Mouse (Mus musculus) Muller cell, postnatal 12 days (primary cell): ENCODE measurements around the gene 2010003K11Rik.
"Not testable (repeated sequence)": the region's sequence is repeated elsewhere in the genome, so short reads cannot be mapped to it uniquely, and the experiment has no call there.

Experiments
- DNase-seq: peaks from one replicate; pipeline ENCODE4 v3.0.0-alpha.2; 2015; ENCODE audit errors: inconsistent ontology term

The 2010003K11Rik gene

GRCm38 (mm10) chr19:4461981-4462380 lies 36.4 kb downstream of the 2010003K11Rik start:
- DNase-seq = no peak

GRCm38 (mm10) chr19:4456227-4456626 lies 42.2 kb downstream of the 2010003K11Rik start:
- no peak for DNase-seq

DNA sequence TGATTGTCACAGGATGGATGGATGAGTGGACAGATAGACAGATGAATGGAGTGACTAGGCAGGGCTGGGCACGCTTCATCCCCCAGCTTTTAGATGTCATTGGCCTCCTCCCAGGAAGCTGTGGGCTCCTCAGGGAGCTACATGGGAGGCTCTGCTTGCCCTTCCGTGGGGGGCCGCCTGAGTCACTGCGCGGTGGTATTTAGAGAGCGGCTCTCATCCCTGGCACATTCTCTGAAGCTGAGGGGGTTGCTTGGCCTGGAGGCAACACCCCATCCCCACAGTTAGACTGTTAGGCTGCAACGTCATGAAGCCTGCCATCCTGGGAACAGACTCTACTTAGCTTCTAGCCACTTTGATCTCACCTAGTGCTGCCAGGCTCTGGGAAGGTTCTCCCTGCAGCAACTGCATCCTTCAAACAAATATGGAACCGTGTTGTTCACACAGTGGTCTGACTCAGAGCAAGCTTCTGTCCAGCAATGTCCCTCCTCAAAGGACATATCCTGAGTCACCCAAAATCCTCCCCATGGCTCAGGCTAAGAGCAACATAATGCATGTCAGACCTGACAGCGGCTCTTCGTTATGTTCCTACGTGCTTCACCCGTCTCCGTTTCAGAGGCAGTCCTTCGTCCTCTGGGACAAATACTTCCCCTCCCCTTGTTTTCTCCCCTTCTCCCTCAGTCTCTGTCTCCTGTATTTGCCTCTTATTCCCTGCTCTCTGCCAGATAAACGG lies 43.1 kb downstream of the 2010003K11Rik start:
- DNase-seq = peak; percentile 45

DNA sequence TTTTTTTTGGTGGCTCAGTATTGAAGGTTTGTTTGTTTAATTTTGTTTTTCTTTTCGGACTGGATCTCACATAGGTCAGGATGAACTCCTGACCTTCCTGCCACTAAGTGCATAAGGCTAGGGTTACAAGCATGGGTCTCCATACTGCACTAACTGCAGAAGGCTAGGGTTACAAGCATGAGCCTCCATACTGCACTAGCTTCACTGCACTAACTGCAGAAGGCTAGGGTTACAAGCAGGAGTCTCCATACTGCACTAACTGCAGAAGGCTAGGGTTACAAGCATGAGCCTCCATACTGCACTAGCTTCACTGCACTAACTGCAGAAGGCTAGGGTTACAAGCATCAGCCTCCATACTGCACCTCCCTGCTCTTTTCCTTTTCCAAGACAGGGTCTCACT lies 44.3 kb downstream of the 2010003K11Rik start:
- not testable (repeated sequence) for DNase-seq

- DNase-seq = no peak
Observed at GRCm38 (mm10) chr19:4452525-4452924, 45.9 kb downstream of the 2010003K11Rik start.

DNA sequence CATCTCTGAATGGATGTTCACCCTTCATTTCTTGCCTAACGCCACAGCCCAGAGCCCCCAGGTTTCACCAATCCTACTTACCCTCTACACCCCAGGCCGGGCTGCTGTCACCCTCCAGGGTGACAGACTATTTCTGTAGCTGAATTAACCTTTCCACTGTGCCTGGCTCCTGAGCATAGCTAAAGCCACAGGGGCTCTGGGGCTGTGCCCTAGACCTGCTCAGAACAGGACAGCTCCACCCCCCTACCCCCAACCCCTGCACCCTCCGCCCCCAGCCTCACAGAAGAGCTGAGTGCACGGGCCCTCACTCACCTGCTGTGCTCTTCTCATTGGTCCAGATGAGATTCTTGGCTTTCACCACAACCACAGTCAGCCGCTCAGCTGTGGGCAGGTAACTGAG lies 46.4 kb downstream of the 2010003K11Rik start:
- no peak for DNase-seq

- DNase-seq = no peak
Observed at GRCm38 (mm10) chr19:4451098-4451497, 47.3 kb downstream of the 2010003K11Rik start.

- no peak for DNase-seq
Observed at GRCm38 (mm10) chr19:4450666-4451065, 47.7 kb downstream of the 2010003K11Rik start.

DNA sequence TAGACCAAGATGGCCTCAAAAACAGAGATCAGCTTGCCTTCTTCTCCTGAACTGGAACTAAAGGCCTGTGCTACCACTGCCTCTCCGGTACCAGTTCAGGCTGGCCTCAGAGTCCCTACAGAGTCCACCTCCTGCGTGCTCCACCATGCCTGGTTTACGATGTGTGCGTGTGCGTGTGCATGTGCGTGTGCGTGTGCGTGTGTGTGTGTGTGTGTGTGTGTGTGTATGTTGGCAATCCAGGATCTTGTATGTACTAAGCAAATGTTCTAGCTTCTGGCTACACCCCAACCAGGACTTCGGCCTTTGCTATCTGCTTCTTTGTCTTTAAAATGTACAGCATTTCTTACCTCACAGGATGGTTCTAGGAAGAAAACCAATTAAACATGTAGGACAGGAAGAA lies 49.2 kb downstream of the 2010003K11Rik start:
- no peak for DNase-seq

- DNase-seq = no peak
Observed at GRCm38 (mm10) chr19:4447445-4447844, 50.9 kb downstream of the 2010003K11Rik start.
